Mouse (Mus musculus) frontal cortex, adult (tissue): ENCODE measurements around the gene Maco1.

Experiments used
- ATAC-seq: cut with Nextera tagmentation; 2 replicates; pipeline ENCODE4 v1.9.2; 2017; ENCODE audit warnings: mild to moderate bottlenecking, moderate library complexity, mixed read lengths; ENCODE audit not compliant: low TSS enrichment

The Maco1 gene

GRCm38 (mm10) chr4:134853259-134853636, at the start of gene Maco1:
Maco1 (minus strand) TSS chr4:134853345.
- ATAC-seq: peak; percentile 92

GRCm38 (mm10) chr4:134901126-134901525, 48.0 kb upstream of the Maco1 start:
- no peak for ATAC-seq

GRCm38 (mm10) chr4:134897256-134897655, 44.1 kb upstream of the Maco1 start:
- no peak for ATAC-seq

- ATAC-seq: no peak
Measured at GRCm38 (mm10) chr4:134892096-134892495, 39.0 kb upstream of the Maco1 start.

- ATAC-seq: 0 out of 2 replicates have a peak, but pooled peaks have one; percentile 16
Measured at GRCm38 (mm10) chr4:134884364-134884763, 31.2 kb upstream of the Maco1 start.

- ATAC-seq: no peak
Measured at GRCm38 (mm10) chr4:134883808-134884207, 30.7 kb upstream of the Maco1 start.

GRCm38 (mm10) chr4:134883266-134883665, 30.1 kb upstream of the Maco1 start:
- no peak for ATAC-seq

GRCm38 (mm10) chr4:134880041-134880440, 26.9 kb upstream of the Maco1 start:
- no peak for ATAC-seq

GRCm38 (mm10) chr4:134879410-134879981, 26.4 kb upstream of the Maco1 start:
- ATAC-seq: peak; percentile 85

GRCm38 (mm10) chr4:134876171-134876570, 23.0 kb upstream of the Maco1 start:
- no peak for ATAC-seq

- no peak for ATAC-seq
Measured at GRCm38 (mm10) chr4:134871950-134872349, 18.8 kb upstream of the Maco1 start.

- ATAC-seq: no peak
Measured at GRCm38 (mm10) chr4:134871477-134871876, 18.3 kb upstream of the Maco1 start.

- ATAC-seq: no peak
Measured at GRCm38 (mm10) chr4:134869815-134870375, 16.8 kb upstream of the Maco1 start.

GRCm38 (mm10) chr4:134869068-134869730, 16.1 kb upstream of the Maco1 start:
- no peak for ATAC-seq

- ATAC-seq: no peak
Measured at GRCm38 (mm10) chr4:134868490-134868889, 15.3 kb upstream of the Maco1 start.

- ATAC-seq: no peak
Measured at GRCm38 (mm10) chr4:134868065-134868464, 14.9 kb upstream of the Maco1 start.

GRCm38 (mm10) chr4:134867661-134868060, 14.5 kb upstream of the Maco1 start:
- ATAC-seq: no peak

GRCm38 (mm10) chr4:134867213-134867612, 14.1 kb upstream of the Maco1 start:
- ATAC-seq: no peak

GRCm38 (mm10) chr4:134865789-134866188, 12.6 kb upstream of the Maco1 start:
- no peak for ATAC-seq

GRCm38 (mm10) chr4:134865340-134865739, 12.2 kb upstream of the Maco1 start:
- ATAC-seq: no peak

GRCm38 (mm10) chr4:134863937-134864729, 11.0 kb upstream of the Maco1 start, which contains the start of gene Rhd:
Rhd (plus strand) TSS chr4:134864536.
- no peak for ATAC-seq

GRCm38 (mm10) chr4:134862996-134863395, 9.9 kb upstream of the Maco1 start:
- no peak for ATAC-seq
